8 mouse cellular contexts compared by ENCODE assay signal in genomic region chr5:29335836-29336235, GRCm38 (mm10). TPM values are rescaled to one million over a fixed set of nuclear protein-coding genes. Genes with fewer than 3 reads are reported as not detected.
DNase-seq lines count a peak whose midpoint lies in the region; ATAC-seq and TF ChIP-seq lines count a peak whose summit lies in the region.

No protein-coding gene starts in this region.

- H3K9me3 ChIP-seq in forebrain, postnatal 0 days (ENCODE audit: low read length): no peaks in the 10 kb centered on the region
- H3K9me3 ChIP-seq in forebrain, embryonic 12.5 days: no peaks in the 10 kb centered on the region
- H3K9me3 ChIP-seq in MEL (replicated peaks; ENCODE audit: insufficient read depth, low read length): no peaks in the 10 kb centered on the region

- no peak overlapping the region for H3K4me3 ChIP-seq in forebrain, postnatal 0 days (ENCODE audit: low read depth, low read length)
- no peak overlapping the region for H3K4me3 ChIP-seq in forebrain, embryonic 12.5 days (replicated peaks)
- H3K4me3 ChIP-seq in MEL (ENCODE audit: control insufficient read depth in 1 of 2, insufficient read depth in 1 of 2, low read depth in 2 of 2, low read length in 2 of 2): no peak overlapping the region

- no peaks in the 10 kb centered on the region for H3K36me3 ChIP-seq in forebrain, postnatal 0 days (ENCODE audit: insufficient read depth)
- H3K36me3 ChIP-seq in forebrain, embryonic 12.5 days (replicated peaks): no peaks in the 10 kb centered on the region
- H3K36me3 ChIP-seq in MEL (ENCODE audit: control insufficient read depth in 1 of 2, insufficient read depth in 2 of 2, low read length in 2 of 2): no peaks in the 10 kb centered on the region

- TF ChIP-seq CTCF in forebrain, postnatal 0 days (IDR thresholded peaks at IDR 0.05; ENCODE audit: low read depth): peak; percentile 69
- peak in 2 of 3 experiments; percentile 46 to 75; a peak in 4 of 6 replicates for TF ChIP-seq CTCF in MEL (IDR thresholded peaks at IDR 0.05 in 2 of 3, conservative IDR thresholded peaks at IDR 0.05 in 1 of 3; ENCODE audit: control insufficient read depth in 1 of 3, insufficient read depth in 1 of 3, low read depth in 2 of 3, low read length in 3 of 3, poor library complexity in 1 of 3, severe bottlenecking in 1 of 3)

- TF ChIP-seq POLR2A in MEL (IDR thresholded peaks at IDR 0.05; ENCODE audit: control insufficient read depth in 1 of 2, insufficient read depth in 1 of 2, low read depth in 1 of 2, low read length in 2 of 2, poor library complexity in 1 of 2): no peak

- TF ChIP-seq RAD21 in MEL (IDR thresholded peaks at IDR 0.05; ENCODE audit: low read depth, low read length): peak; percentile 86

- no peak overlapping the region for H3K27ac ChIP-seq in forebrain, postnatal 0 days (ENCODE audit: low read depth, low read length)
- H3K27ac ChIP-seq in forebrain, embryonic 12.5 days: no peak overlapping the region
- no peak overlapping the region for H3K27ac ChIP-seq in MEL (ENCODE audit: control insufficient read depth, low read depth, low read length)

- H3K9ac ChIP-seq in forebrain, postnatal 0 days: no peak overlapping the region
- H3K9ac ChIP-seq in forebrain, embryonic 12.5 days: no peak overlapping the region
- H3K9ac ChIP-seq in MEL (ENCODE audit: control insufficient read depth, low read depth, low read length, poor library complexity, severe bottlenecking): no peak overlapping the region

- WGBS in forebrain, postnatal 0 days: 60% methylated on average over 5 of the region's 5 CpGs
- WGBS in forebrain, embryonic 12.5 days: 63% methylated on average over 5 of the region's 5 CpGs

- H3K79me2 ChIP-seq in MEL (ENCODE audit: control insufficient read depth, insufficient read depth, low read length, poor library complexity): no peaks in the 10 kb centered on the region

- DNase-seq in forebrain, postnatal 0 days: peak; percentile 56
- peak; percentile 28 to 37 for DNase-seq in left cerebral cortex, postnatal 25 days (ENCODE audit: low spot score in 2 of 2)
- DNase-seq in left cerebral cortex, postnatal 36 days (ENCODE audit: low spot score in 2 of 2): no peak
- DNase-seq in MEL (ENCODE audit: low read depth, low spot score): peak; percentile 64
- DNase-seq in induced T-regulatory cell, adult 2 months (ENCODE audit: low read depth): peak; percentile 50
- DNase-seq in spleen, postnatal 10 days (ENCODE audit: low spot score in 2 of 2): no peak

- no peak for TF ChIP-seq EP300 in MEL (IDR thresholded peaks at IDR 0.05; ENCODE audit: low read depth in 1 of 2, low read length in 2 of 2)

- intact Hi-C loops in left cerebral cortex, postnatal 25 days (cut with DNase I): loop anchor here (10.0 kb wide), 1 partner anchor 881 kb away; no protein-coding TSS in a partner anchor
- intact Hi-C loops in left cerebral cortex, postnatal 36 days (cut with DNase I): loop anchor here (10.0 kb wide), 1 partner anchor 881 kb away; no protein-coding TSS in a partner anchor

- no peak overlapping the region for H3K4me2 ChIP-seq in forebrain, postnatal 0 days (ENCODE audit: low read depth)
- H3K4me2 ChIP-seq in forebrain, embryonic 12.5 days: no peak overlapping the region

- H3K27me3 ChIP-seq in forebrain, postnatal 0 days (ENCODE audit: insufficient read depth, low read length): no peaks in the 10 kb centered on the region
- no peaks in the 10 kb centered on the region for H3K27me3 ChIP-seq in forebrain, embryonic 12.5 days
- H3K27me3 ChIP-seq in MEL (ENCODE audit: control insufficient read depth in 1 of 2, insufficient read depth in 2 of 2, low read length in 2 of 2): no peaks in the 10 kb centered on the region

- H3K4me1 ChIP-seq in forebrain, postnatal 0 days (ENCODE audit: insufficient read depth): no peaks in the 10 kb centered on the region
- no peaks in the 10 kb centered on the region for H3K4me1 ChIP-seq in forebrain, embryonic 12.5 days
- H3K4me1 ChIP-seq in MEL (ENCODE audit: control insufficient read depth in 1 of 2, insufficient read depth in 2 of 2, low read length in 2 of 2): no peaks in the 10 kb centered on the region

- ATAC-seq in forebrain, postnatal 0 days: no peak
- ATAC-seq in forebrain, embryonic 12.5 days (ENCODE audit: low FRiP score): no peak
- ATAC-seq in erythroid progenitor cell, adult 5-6 weeks (replicated peaks; ENCODE audit: low FRiP score, poor library complexity, severe bottlenecking): no peak

TF ChIP-seq in MEL, 35 proteins besides CTCF, POLR2A, EP300 and RAD21:
- TF ChIP-seq ZC3H11A (IDR thresholded peaks at IDR 0.05; ENCODE audit: low read depth, low read length) (peak; percentile 64), ELF1 (IDR thresholded peaks at IDR 0.05; ENCODE audit: low read depth, low read length) (no peak), MYB (IDR thresholded peaks at IDR 0.05; ENCODE audit: low read depth, low read length) (no peak), BHLHE40 (IDR thresholded peaks at IDR 0.05; ENCODE audit: borderline replicate concordance, low read depth, low read length) (no peak), SMC3 (IDR thresholded peaks at IDR 0.05; ENCODE audit: low read depth, low read length) (peak; percentile 76)

RNA-seq across cellular contexts. Expression of gene Lmbr1, which starts 42.4 kb away (rescaled TPM):
- total RNA-seq in forebrain, postnatal 0 days (2014; rRNA removed): 38.3 and 41.4 TPM in 2 replicates
- 30.4 and 41.5 TPM in 2 replicates for polyA plus RNA-seq in forebrain, postnatal 0 days (2015; fragmentation: Nextera tagmentation; extraction: Ambion mirVana)
- polyA plus RNA-seq in forebrain, embryonic 12.5 days (2016; fragmentation: Nextera tagmentation; extraction: Ambion mirVana): 15.5 and 16.6 TPM in 2 replicates
- total RNA-seq in left cerebral cortex, postnatal 25 days (2021): 10 to 100 TPM; 30.4 to 30.5 TPM
- 10 to 100 TPM; 29.4 to 31.7 TPM for total RNA-seq in left cerebral cortex, postnatal 36 days (2021)
- total RNA-seq in MEL (2012; rRNA removed): not detected in 2 replicates
- not detected for polyA plus RNA-seq in MEL (2012; ENCODE audit: insufficient read depth in 1 of 2, insufficient read length in 2 of 2, low read depth in 1 of 2, low replicate concordance in 2 of 2, missing spikeins in 1 of 2)
- 0.42 TPM in 1 of 2 replicates, not detected in the other for total RNA-seq in erythroid progenitor cell, adult 5-6 weeks (2015; ENCODE audit: low replicate concordance)
- 1.5 and 2.0 TPM in 2 replicates for total RNA-seq in erythroid progenitor cell, adult 5-6 weeks (2017; ENCODE audit: low replicate concordance)

Comparison
In these comparisons a context has a peak if more than half of its experiments do, and no peak if none do; other contexts are left out.
1. DNase-seq: peak in forebrain, postnatal 0 days (single experiment), left cerebral cortex, postnatal 25 days (2 of 2), MEL (single experiment) and induced T-regulatory cell, adult 2 months (single experiment); none in left cerebral cortex, postnatal 36 days (0 of 2) and spleen, postnatal 10 days (0 of 2).
2. RNA of gene Lmbr1, which starts 42.4 kb away (total RNA-seq): 38.3 to 41.4 TPM in forebrain, postnatal 0 days, 29.4 to 31.7 TPM in left cerebral cortex, postnatal 36 days and 30.4 to 30.5 TPM in left cerebral cortex, postnatal 25 days; 0.42 to 2.0 TPM in erythroid progenitor cell, adult 5-6 weeks and not detected in MEL; every median in the first group is over 4 times any median in the second.